Mouse (Mus musculus) T-helper 17 cell (primary cell): ENCODE data around the gene Vmn1r128.
"Not testable (repeated sequence)": the region's sequence is repeated elsewhere in the genome, so short reads cannot be mapped to it uniquely, and the experiment has no call there.

Experiments used
- in situ Hi-C, 2 experiments: fragments of 300-600 bp; cut with MboI, MseI; formaldehyde crosslinking; loops; 1 replicate in 1 of 2; 2 replicates in 1 of 2; pipeline ENCODE4 v1.15.1; 2025; ENCODE audit warnings: high pct_unique_total_duplicates in 2 of 2

Gene Vmn1r128

GRCm38 (mm10) chr7:21349073-21349472 lies at the start of gene Vmn1r128:
Vmn1r128 (plus strand) TSS chr7:21349373.
- in situ Hi-C loops: not testable (repeated sequence)

- in situ Hi-C loops: not testable (repeated sequence)
Measured at GRCm38 (mm10) chr7:21301367-21301766, 47.8 kb upstream of the Vmn1r128 start, which contains the start of gene Vmn1r126. Vmn1r126 (minus strand) TSS chr7:21301467.

- in situ Hi-C loops: loop anchor here in 1 of 2 experiments (10.0 kb wide), 1 partner anchor 475 kb away; the partner anchor contains the start of gene Vmn1r115
Measured at GRCm38 (mm10) chr7:21319761-21320160, 29.4 kb upstream of the Vmn1r128 start, which contains the start of gene Vmn1r127. Vmn1r127 (minus strand) TSS chr7:21319861.

GRCm38 (mm10) chr7:21361191-21361590 lies 12.0 kb downstream of the Vmn1r128 start, which contains the start of gene Vmn1r129:
Vmn1r129 (minus strand) TSS chr7:21361291.
- in situ Hi-C loops: not testable (repeated sequence)
